Mouse (Mus musculus) heart, embryonic 16.5 days (tissue): ENCODE results near the gene Mapk3. TPM values are rescaled to one million over a fixed set of nuclear protein-coding genes. Genes with fewer than 3 reads are reported as not detected.

Source experiments
- ATAC-seq: fragments of 200-750 bp; cut with Nextera tagmentation; replicated peaks from 2 replicates; pipeline ENCODE4 v1.8.0; 2017; ENCODE audit warnings: moderate number of reproducible peaks; ENCODE audit not compliant: insufficient read depth, low FRiP score; ENCODE audit errors: extremely low read depth
- H3K27ac ChIP-seq: fragments of 300-500 bp; sonication (generic); 2 replicates; pipeline ENCODE4 v1.5.1; 2014; ENCODE audit warnings: mild to moderate bottlenecking, low read length, control low read depth, moderate library complexity
- H3K27me3 ChIP-seq: fragments of 300-500 bp; sonication (generic); 2 replicates; pipeline ENCODE4 v1.6.1; 2014; ENCODE audit warnings: low read length, mixed read lengths; ENCODE audit not compliant: control insufficient read depth, insufficient read depth
- H3K36me3 ChIP-seq: fragments of 300-500 bp; sonication (generic); 2 replicates; pipeline ENCODE4 v1.6.1; 2014; ENCODE audit not compliant: control insufficient read depth, insufficient read depth
- H3K4me1 ChIP-seq: fragments of 300-500 bp; sonication (generic); 2 replicates; pipeline ENCODE4 v1.6.1; 2014; ENCODE audit warnings: low read length, mixed read lengths; ENCODE audit not compliant: control insufficient read depth, insufficient read depth
- H3K4me2 ChIP-seq: fragments of 300-500 bp; sonication (generic); 2 replicates; pipeline ENCODE4 v1.6.1; 2014; ENCODE audit warnings: low read depth, mild to moderate bottlenecking, control low read depth, low read length
- H3K4me3 ChIP-seq: fragments of 300-500 bp; sonication (generic); 2 replicates; pipeline ENCODE4 v1.5.1; 2014; ENCODE audit warnings: mild to moderate bottlenecking, control low read depth, low read length
- H3K9ac ChIP-seq: fragments of 300-500 bp; sonication (generic); 2 replicates; pipeline ENCODE4 v1.6.1; 2014; ENCODE audit warnings: low read length, control low read depth
- H3K9me3 ChIP-seq: fragments of 300-500 bp; sonication (generic); replicated peaks from 2 replicates; pipeline ENCODE4 v1.6.1; 2016; ENCODE audit warnings: low read length; ENCODE audit not compliant: control insufficient read depth
- WGBS: fragments of 180-500 bp; shearing (Covaris S2); extraction: QIAGEN DNeasy Blood & Tissue Kit; methylation state at CpG from one replicate; pipeline ENCODE4 v1.1.7; 2014; 5-methylcytosine and 5-hydroxymethylcytosine counted together
- polyA plus RNA-seq: library from polyadenylated mRNA; unstranded; fragments of >200 nt; fragmentation: Nextera tagmentation; extraction: Ambion mirVana; gene quantifications from 2 replicates; pipeline ENCODE4 v1.2.1, GENCODE M21; 2015

The Mapk3 gene
- polyA plus RNA-seq: 58.6 and 62.5 TPM in 2 replicates

DNA sequence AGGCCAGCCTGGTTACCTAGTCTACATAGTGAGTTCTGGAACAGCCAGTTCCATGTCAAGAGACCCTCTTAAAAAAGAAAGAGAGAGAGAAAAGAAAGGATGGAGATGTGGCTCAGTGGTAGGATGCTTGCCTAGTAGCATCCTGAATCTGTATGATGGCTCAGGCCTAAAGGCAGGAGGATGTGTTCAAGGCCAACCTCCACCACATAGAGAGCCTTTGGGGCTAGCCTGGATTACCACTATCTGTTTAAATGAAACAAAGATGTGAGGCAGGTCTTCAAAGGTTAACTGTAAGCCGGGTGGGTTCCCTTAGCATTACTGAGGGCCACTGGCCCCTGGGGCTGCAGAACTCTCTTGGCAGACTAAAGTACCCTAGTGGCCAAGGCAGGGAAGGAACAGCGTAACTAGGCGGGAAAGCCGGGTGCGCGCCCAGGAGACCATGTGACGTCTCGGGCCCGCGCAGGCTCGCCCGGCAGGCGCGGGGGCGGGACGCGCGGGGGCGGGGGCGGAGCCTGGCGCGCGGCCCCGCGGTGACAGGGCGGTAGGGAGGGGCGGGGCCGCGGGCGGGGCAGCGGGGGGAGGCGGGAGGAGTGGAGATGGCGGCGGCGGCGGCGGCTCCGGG is at the start of gene Mapk3:
TSS of gene Mapk3 (plus strand) at position 552 of the 622 bp plus-strand sequence.
- Histone ChIP-seq H3K27ac (peak within 1 kb of the TSS; percentile 93), H3K36me3 (peaks cover 7% of the 10 kb centered on the region; the same call in 1 of the 2 replicates), H3K4me3 (peak within 1 kb of the TSS; percentile 79), H3K4me1 (peaks cover 30% of the 10 kb centered on the region), H3K4me2 (peak within 1 kb of the TSS; percentile 93), H3K9me3 (no peaks in the 10 kb centered on the region), H3K9ac (peak within 1 kb of the TSS; percentile 92), H3K27me3 (no peaks in the 10 kb centered on the region)
- ATAC-seq: peak; percentile 65
- WGBS: 0% methylated on average over 24 of the region's 38 CpGs

DNA sequence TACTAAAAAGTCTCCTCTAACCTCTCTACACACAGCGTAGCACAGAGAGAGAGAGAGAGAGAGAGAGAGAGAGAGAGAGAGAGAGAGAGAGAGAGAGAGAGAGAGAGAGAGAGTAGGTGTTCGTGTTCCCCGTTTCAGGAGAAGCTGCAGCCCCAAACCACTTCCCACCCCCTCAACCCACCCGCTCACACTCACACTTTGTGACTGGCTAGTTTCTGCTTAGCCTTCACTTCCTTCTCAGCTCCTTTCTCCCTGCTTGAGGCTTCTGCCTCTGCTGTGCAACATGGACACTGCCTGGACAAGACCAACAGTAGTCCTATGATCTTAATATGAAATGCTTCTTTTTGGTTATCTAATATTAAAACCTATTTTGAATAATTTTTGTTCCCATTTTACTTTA is 49.1 kb upstream of the Mapk3 start:
- H3K36me3 ChIP-seq: no peaks in the 10 kb centered on the region
- no peak overlapping the region for H3K9ac ChIP-seq
- WGBS: 65% methylated on average over 4 of the region's 4 CpGs
- no peaks in the 10 kb centered on the region for H3K4me1 ChIP-seq
- no peak overlapping the region for H3K27ac ChIP-seq
- ATAC-seq: no peak
- H3K9me3 ChIP-seq: peaks cover 6% of the 10 kb centered on the region; the same call in 1 of the 2 replicates
- H3K4me2 ChIP-seq: no peak overlapping the region
- H3K27me3 ChIP-seq: 0 out of 2 replicates have a peak, but pooled peaks cover 3% of the 10 kb centered on the region
- H3K4me3 ChIP-seq: no peak overlapping the region

DNA sequence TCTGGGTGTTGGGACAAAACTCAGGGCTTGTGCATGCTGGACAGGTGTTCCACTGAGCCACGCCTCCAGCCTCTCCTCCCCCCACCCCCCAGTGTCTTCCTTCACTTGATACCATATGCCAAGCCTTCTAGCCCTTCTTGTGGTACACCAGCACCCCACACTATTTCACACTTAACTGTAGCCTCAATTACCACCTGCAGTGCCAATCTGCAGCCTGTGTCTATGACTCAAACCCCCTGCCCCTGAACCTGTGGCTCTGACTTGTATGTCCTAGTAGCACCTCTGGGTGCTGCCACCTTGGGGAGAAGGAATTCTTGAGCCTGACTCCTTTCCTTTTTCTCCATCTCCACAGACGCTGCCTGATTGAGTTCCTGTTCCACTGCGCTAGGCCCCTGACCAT is 47.5 kb upstream of the Mapk3 start:
- Histone ChIP-seq H3K4me1 (no peaks in the 10 kb centered on the region), H3K4me3 (no peak overlapping the region), H3K4me2 (no peak overlapping the region), H3K36me3 (no peaks in the 10 kb centered on the region), H3K27me3 (no peaks in the 10 kb centered on the region), H3K27ac (no peak overlapping the region), H3K9me3 (peaks cover 6% of the 10 kb centered on the region; the same call in 1 of the 2 replicates), H3K9ac (no peak overlapping the region)
- peak; percentile 28; the same call in 1 of the 2 replicates for ATAC-seq
- 65% methylated on average over 3 of the region's 3 CpGs for WGBS

DNA sequence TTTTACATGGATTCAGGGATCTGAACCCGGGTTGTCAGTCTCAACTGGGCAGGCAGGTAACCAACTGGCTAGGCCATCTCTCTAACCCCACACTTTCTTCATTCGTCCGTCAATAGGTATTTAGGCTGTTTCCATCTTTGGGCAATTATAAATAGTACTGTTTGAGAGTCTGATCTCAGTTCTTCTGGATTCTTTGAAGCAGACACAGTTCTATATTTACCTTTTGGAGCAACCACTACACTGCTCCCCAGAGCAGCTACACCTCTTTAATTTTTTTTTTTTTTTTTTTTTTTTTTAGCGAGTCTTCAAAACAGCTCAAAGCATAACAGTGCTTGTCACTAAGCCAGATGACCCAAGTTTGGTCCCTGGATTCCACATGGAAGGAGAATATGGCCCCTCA is 43.7 kb upstream of the Mapk3 start:
- Histone ChIP-seq H3K27ac (no peak overlapping the region), H3K9me3 (0 out of 2 replicates have a peak, but pooled peaks cover 2% of the 10 kb centered on the region), H3K9ac (no peak overlapping the region), H3K4me3 (no peak overlapping the region), H3K4me2 (no peak overlapping the region), H3K4me1 (no peaks in the 10 kb centered on the region), H3K36me3 (no peaks in the 10 kb centered on the region), H3K27me3 (no peaks in the 10 kb centered on the region)
- no peak for ATAC-seq
- WGBS: 71% methylated on average over 4 of the region's 4 CpGs

DNA sequence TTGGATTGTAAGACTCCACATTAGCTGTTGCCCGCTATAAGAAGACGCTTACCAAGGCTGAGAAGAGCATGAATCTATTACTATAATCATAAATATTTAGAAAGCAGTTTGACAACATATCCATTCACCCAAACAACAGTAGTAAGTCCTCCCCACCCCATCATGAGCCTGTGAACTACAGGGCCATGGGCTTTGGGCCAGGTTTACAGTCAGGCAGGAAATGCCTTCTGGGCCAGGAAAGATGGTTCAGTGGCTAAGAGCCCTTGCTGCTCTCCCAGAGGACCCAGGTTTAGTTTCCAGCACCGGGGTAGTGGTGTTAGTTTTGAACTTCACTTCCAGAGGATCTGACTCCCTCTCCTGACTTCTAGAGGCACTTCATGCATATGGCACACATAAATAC is 41.8 kb upstream of the Mapk3 start:
- Histone ChIP-seq H3K4me2 (no peak overlapping the region), H3K36me3 (no peaks in the 10 kb centered on the region), H3K9me3 (0 out of 2 replicates have a peak, but pooled peaks cover 2% of the 10 kb centered on the region), H3K4me1 (no peaks in the 10 kb centered on the region), H3K4me3 (no peak overlapping the region), H3K9ac (no peak overlapping the region), H3K27me3 (no peaks in the 10 kb centered on the region), H3K27ac (no peak overlapping the region)
- 81% methylated on average over 3 of the region's 3 CpGs for WGBS
- no peak for ATAC-seq

DNA sequence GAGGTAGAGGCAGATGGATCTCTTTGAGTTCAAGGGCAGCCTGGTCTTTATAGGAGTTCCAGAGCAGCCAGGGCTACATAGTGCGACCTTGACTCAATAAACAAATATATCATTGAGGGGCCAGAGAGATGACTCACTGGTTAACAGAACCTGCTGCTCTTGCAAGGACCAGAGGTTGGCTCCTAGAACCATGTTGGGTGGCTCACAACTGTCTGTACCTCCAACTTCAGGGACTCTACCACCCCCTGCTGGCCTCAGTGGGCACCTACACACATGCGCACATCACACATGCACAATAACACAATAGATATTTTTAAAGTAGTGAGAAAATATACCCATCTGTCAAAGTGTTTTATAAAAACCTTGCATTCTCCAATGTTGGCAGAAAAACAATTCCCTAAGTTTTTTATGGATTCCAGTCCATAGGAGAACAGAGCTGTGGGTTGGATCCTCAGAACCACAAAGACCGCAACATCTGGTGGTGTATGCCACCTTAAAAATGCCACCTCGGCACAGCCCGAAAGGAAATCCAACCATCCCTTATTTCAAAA is 40.5 kb upstream of the Mapk3 start:
- no peak for ATAC-seq
- H3K27me3 ChIP-seq: no peaks in the 10 kb centered on the region
- no peaks in the 10 kb centered on the region for H3K4me1 ChIP-seq
- H3K27ac ChIP-seq: no peak overlapping the region
- H3K4me2 ChIP-seq: no peak overlapping the region
- H3K9ac ChIP-seq: no peak overlapping the region
- H3K36me3 ChIP-seq: no peaks in the 10 kb centered on the region
- H3K9me3 ChIP-seq: 0 out of 2 replicates have a peak, but pooled peaks cover 2% of the 10 kb centered on the region
- 91% methylated on average over 5 of the region's 5 CpGs for WGBS
- H3K4me3 ChIP-seq: no peak overlapping the region

DNA sequence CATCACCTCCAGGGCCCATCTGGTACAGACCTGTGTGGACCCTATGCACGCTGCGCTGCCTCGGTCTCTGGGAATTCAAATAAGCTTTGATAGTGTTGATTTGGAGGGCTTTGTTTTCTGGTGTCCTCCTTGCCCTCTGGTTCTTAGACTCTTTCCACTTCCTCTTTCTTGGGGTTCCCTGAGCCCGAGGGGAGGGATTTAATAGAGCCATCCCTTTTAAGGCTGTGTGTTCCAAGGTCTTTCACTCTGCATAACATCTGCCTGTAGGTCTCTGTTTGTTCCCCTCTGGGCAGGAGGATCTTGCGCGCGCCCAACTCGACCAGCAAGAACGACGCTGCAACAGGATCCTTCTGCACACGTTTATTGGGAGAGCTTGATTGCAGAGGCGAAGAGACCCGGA is 37.8 kb upstream of the Mapk3 start:
- H3K4me2 ChIP-seq: no peak overlapping the region
- no peaks in the 10 kb centered on the region for H3K27me3 ChIP-seq
- H3K27ac ChIP-seq: no peak overlapping the region
- H3K9me3 ChIP-seq: 0 out of 2 replicates have a peak, but pooled peaks cover 2% of the 10 kb centered on the region
- no peaks in the 10 kb centered on the region for H3K36me3 ChIP-seq
- H3K4me1 ChIP-seq: no peaks in the 10 kb centered on the region
- H3K4me3 ChIP-seq: no peak overlapping the region
- H3K9ac ChIP-seq: no peak overlapping the region
- WGBS: 93% methylated on average over 13 of the region's 13 CpGs
- ATAC-seq: no peak

DNA sequence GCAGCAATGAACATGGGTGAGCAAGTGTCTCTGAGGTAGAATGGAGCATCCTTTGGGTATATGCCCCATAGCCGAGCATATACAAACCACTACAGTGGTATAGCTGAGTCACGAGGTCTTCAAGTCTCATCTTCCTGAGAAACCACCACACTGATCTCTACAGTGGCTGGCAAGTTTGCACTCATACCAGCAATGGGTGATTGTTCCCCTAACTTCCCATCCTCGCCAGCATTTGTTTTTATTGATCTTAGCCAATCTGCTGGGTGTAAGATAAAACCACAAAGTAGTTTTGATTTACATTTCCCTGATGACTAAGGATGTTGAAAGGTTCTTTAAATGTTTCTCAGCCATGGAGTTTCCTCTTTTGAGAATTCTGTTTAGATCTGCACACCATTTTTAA is 34.3 kb upstream of the Mapk3 start:
- Histone ChIP-seq H3K4me2 (no peak overlapping the region), H3K4me3 (no peak overlapping the region), H3K27ac (no peak overlapping the region), H3K9ac (no peak overlapping the region), H3K9me3 (no peaks in the 10 kb centered on the region), H3K4me1 (no peaks in the 10 kb centered on the region), H3K27me3 (no peaks in the 10 kb centered on the region; the same call in 1 of the 2 replicates), H3K36me3 (no peaks in the 10 kb centered on the region)
- ATAC-seq: no peak
- 61% methylated on average over 3 of the region's 3 CpGs for WGBS

DNA sequence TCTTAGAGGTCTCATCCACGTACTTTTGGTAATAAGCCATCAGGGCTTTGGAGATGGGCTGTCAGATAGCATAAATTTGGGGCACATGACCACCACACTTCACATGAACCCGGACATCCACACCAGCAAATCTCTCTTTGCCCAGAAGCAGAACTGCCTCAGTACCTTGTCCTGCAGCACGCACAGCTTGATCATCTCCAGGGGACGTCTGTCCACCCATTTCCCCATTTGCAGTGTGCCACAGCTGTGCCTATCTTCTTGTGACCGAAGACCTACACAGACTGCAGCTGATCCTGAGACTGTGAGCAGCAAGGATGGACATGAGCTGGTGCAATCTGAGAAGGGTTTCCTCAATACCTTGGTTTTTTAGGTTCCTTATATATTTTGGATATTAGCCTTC is 33.7 kb upstream of the Mapk3 start:
- no peaks in the 10 kb centered on the region for H3K4me1 ChIP-seq
- no peak for ATAC-seq
- WGBS: 72% methylated on average over 5 of the region's 5 CpGs
- H3K27me3 ChIP-seq: no peaks in the 10 kb centered on the region; the same call in 1 of the 2 replicates
- H3K4me2 ChIP-seq: no peak overlapping the region
- H3K27ac ChIP-seq: no peak overlapping the region
- H3K9ac ChIP-seq: no peak overlapping the region
- no peaks in the 10 kb centered on the region for H3K9me3 ChIP-seq
- no peaks in the 10 kb centered on the region for H3K36me3 ChIP-seq
- H3K4me3 ChIP-seq: no peak overlapping the region
